Mouse (Mus musculus) limb, embryonic 14.5 days (tissue): ENCODE measurements around the gene Yars. TPM values are rescaled to one million over a fixed set of nuclear protein-coding genes. Genes with fewer than 3 reads are reported as not detected.

Experiments used
- ATAC-seq: fragments of 200-750 bp; cut with Nextera tagmentation; 2 replicates; pipeline ENCODE4 v1.8.0; 2017; ENCODE audit warnings: low read depth, moderate number of reproducible peaks, moderate TSS enrichment; ENCODE audit not compliant: low FRiP score
- DNase-seq: peaks from one replicate; pipeline ENCODE4 v3.0.0-alpha.2; 2015; ENCODE audit warnings: low spot score
- H3K27ac ChIP-seq: fragments of 300-500 bp; sonication (generic); replicated peaks from 2 replicates; pipeline ENCODE4 v1.5.1; 2014; ENCODE audit warnings: low read depth, mild to moderate bottlenecking, low read length, moderate library complexity, mixed read lengths
- H3K27me3 ChIP-seq: fragments of 300-500 bp; sonication (generic); 2 replicates; pipeline ENCODE4 v1.6.1; 2014; ENCODE audit warnings: low read length, mixed read lengths; ENCODE audit not compliant: control insufficient read depth, insufficient read depth
- H3K36me3 ChIP-seq: fragments of 300-500 bp; sonication (generic); 2 replicates; pipeline ENCODE4 v1.6.1; 2014; ENCODE audit warnings: mild to moderate bottlenecking, low read length, moderate library complexity, mixed read lengths; ENCODE audit not compliant: control insufficient read depth, insufficient read depth
- H3K4me1 ChIP-seq: fragments of 300-500 bp; sonication (generic); 2 replicates; pipeline ENCODE4 v1.6.1; 2014; ENCODE audit warnings: antibody characterized with exemption, low read length, mixed read lengths; ENCODE audit not compliant: control insufficient read depth, insufficient read depth
- H3K4me2 ChIP-seq: fragments of 300-500 bp; sonication (generic); replicated peaks from 2 replicates; pipeline ENCODE4 v1.6.1; 2014; ENCODE audit warnings: low read depth, mild to moderate bottlenecking, low read length, moderate library complexity; ENCODE audit not compliant: severe bottlenecking
- H3K4me3 ChIP-seq: fragments of 300-500 bp; sonication (generic); replicated peaks from 2 replicates; pipeline ENCODE4 v1.5.1; 2014; ENCODE audit warnings: low read length
- H3K9ac ChIP-seq: fragments of 300-500 bp; sonication (generic); 2 replicates; pipeline ENCODE4 v1.6.1; 2014; ENCODE audit warnings: mild to moderate bottlenecking, low read depth, low read length, moderate library complexity; ENCODE audit not compliant: severe bottlenecking
- H3K9me3 ChIP-seq: fragments of 300-500 bp; sonication (generic); 2 replicates; pipeline ENCODE4 v1.6.1; 2016; ENCODE audit warnings: low read length; ENCODE audit not compliant: control insufficient read depth
- POLR2A ChIP-seq: fragments of 200-500 bp; IDR thresholded peaks from 2 replicates; pipeline ENCODE4 v1.8.0; 2012; ENCODE audit warnings: inconsistent platforms, mild to moderate bottlenecking, moderate library complexity, borderline replicate concordance; ENCODE audit not compliant: insufficient read depth, insufficient read length; ENCODE audit errors: extremely low read depth
- WGBS: fragments of 180-500 bp; shearing (Covaris S2); extraction: QIAGEN DNeasy Blood & Tissue Kit; methylation state at CpG from one replicate; pipeline ENCODE4 v1.1.7; 2014; 5-methylcytosine and 5-hydroxymethylcytosine counted together
- polyA plus RNA-seq, 2 experiments: library from polyadenylated mRNA; depleted of rRNA in 1 of 2; stranded (reverse) in 1 of 2; unstranded in 1 of 2; fragments of >200 nt; fragmentation: Nextera tagmentation in 1 of 2; extraction: Ambion mirVana in 1 of 2; gene quantifications; 2 replicates each; pipeline versions ENCODE4 v1.2.1 to v1.2.3; 2012 to 2014

Gene Yars
- polyA plus RNA-seq, 2 experiments = 50.3 to 79.5 TPM

DNA sequence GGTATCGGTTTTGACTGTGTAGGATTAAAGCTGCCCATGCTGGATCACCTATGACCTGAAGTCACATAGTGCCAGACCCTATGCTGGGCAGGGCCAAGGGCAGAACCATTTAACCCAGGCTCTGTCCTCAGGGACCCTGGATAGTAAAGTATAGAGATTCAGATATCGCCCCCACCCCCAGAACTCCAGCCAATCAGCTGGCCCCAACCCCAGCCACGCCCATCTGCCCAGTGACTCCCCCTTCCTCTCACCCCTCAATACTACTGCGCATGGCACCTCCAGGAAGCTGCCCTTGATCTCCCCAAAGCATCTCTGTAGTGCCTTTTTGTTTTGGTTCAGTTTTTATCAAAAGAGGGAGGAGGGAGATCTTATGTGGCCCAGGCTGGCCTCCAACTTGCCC, 53.2 kb downstream of the Yars start:
- peak overlapping the region; percentile 71 for H3K27ac ChIP-seq
- no peak for DNase-seq
- H3K4me3 ChIP-seq = no peak overlapping the region
- WGBS = 37% methylated on average over 4 of the region's 4 CpGs
- peaks cover 3% of the 10 kb centered on the region; the same call in 1 of the 2 replicates for H3K27me3 ChIP-seq
- H3K9ac ChIP-seq = 0 out of 2 replicates have a peak overlapping the region, but pooled peaks have one; percentile 7
- peaks cover 28% of the 10 kb centered on the region for H3K4me1 ChIP-seq
- no peak overlapping the region for H3K4me2 ChIP-seq
- H3K9me3 ChIP-seq = no peaks in the 10 kb centered on the region
- H3K36me3 ChIP-seq = no peaks in the 10 kb centered on the region
- ATAC-seq = no peak
- no peak for TF ChIP-seq POLR2A

- Histone ChIP-seq H3K4me2 (no peak overlapping the region), H3K9me3 (no peaks in the 10 kb centered on the region), H3K4me1 (peaks cover 23% of the 10 kb centered on the region), H3K36me3 (no peaks in the 10 kb centered on the region), H3K4me3 (no peak overlapping the region), H3K9ac (no peak overlapping the region), H3K27ac (no peak overlapping the region), H3K27me3 (peaks cover 13% of the 10 kb centered on the region; the same call in 1 of the 2 replicates)
- WGBS = 59% methylated on average over 4 of the region's 4 CpGs
- ATAC-seq (no peak), DNase-seq (no peak)
- TF ChIP-seq POLR2A = no peak
These were observed 55.2 kb downstream of the Yars start for GRCm38 (mm10) chr4:129244802-129245201.

DNA sequence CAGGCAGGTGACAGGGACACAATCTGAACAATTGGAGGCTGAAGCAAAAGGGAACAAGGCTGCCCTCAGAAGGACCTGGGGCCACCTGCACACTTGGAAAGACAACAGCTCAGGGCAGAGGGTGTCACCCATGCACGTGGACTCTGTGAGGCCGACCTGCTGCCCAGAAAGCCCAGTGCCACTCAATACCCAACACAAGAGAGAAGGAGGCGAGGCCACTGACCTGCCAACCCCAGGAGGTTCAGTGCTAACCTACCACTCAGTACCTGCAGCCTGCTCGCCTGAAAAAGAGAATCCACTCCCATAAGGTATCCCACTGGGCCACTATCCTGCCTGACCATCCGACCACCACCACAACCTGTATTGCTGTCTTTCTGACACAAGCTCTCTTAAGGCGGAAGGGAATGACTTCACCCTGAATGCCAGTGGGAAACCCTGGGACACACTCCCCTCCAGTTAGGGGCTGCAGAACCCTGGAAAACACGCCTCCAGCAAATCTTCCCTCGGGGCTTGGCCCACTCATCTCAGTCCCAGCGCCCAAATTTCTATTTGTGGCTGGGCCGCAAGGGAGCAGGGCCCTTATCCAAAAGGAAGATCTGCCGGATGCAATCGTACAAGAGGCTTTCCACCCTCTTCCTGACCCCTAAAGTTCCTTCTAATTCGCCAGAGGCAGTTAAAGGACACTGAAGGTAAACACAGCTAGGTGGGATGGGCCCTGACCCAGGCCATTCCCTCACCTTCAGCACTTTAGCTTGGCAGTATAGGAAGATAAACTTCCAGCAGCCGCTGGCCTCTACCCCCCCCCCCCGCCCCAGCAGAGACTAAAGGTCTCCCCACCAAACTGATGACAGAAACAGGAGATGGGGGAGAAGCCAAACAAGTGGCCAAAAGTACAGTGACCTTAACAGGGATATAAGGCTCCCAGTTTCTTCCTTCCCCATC, 57.1 kb downstream of the Yars start:
- WGBS = 37% methylated on average over 15 of the region's 15 CpGs
- peaks cover 13% of the 10 kb centered on the region; the same call in 1 of the 2 replicates for H3K27me3 ChIP-seq
- no peak overlapping the region for H3K4me3 ChIP-seq

GRCm38 (mm10) chr4:129247381-129248242, 58.1 kb downstream of the Yars start:
- WGBS = 10% methylated on average over 20 of the region's 24 CpGs
- no peak for DNase-seq
- no peak overlapping the region for H3K27ac ChIP-seq
- peaks cover 13% of the 10 kb centered on the region; the same call in 1 of the 2 replicates for H3K27me3 ChIP-seq
- H3K9me3 ChIP-seq = no peaks in the 10 kb centered on the region
- no peaks in the 10 kb centered on the region for H3K36me3 ChIP-seq
- H3K4me3 ChIP-seq = peak overlapping the region; percentile 52
- ATAC-seq = no peak
- peak overlapping the region; percentile 67 for H3K9ac ChIP-seq
- H3K4me1 ChIP-seq = peaks cover 18% of the 10 kb centered on the region
- no peak for TF ChIP-seq POLR2A
- peak overlapping the region; percentile 96 for H3K4me2 ChIP-seq

More for the DNA sequence above, 57.1 kb downstream of the Yars start:
- no peak overlapping the region for H3K27ac ChIP-seq
- no peaks in the 10 kb centered on the region for H3K9me3 ChIP-seq
- H3K36me3 ChIP-seq = no peaks in the 10 kb centered on the region
- ATAC-seq (no peak), DNase-seq (no peak)
- no peak overlapping the region for H3K4me2 ChIP-seq
- no peak for TF ChIP-seq POLR2A
- no peak overlapping the region for H3K9ac ChIP-seq
- H3K4me1 ChIP-seq = peaks cover 26% of the 10 kb centered on the region

DNA sequence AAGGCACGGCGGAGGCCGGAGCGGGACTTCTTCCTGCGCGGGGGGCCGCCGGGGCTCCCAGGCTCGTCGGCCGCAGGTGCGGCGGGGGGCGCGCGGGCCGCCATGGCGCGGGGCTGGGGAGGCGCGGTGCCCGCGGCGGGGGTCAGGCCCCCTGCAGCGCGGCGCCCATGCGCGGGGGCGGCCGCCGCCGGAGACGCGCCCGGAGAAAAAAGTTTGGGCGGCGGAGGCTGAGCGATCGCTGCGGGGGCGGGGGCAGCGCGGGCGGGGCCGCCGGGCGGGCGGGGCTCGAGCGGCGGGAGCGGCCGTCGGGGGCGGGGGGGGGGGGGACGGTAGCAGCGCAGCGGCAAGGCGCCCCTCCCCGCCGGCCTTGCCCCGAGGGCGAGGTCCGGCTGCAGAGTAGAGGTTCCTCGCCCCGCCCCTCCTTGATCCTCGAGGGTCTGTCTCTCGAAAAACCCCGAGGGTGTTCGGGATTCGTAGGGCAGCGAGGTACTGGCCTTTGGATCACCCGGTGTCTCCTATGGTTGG, 58.7 kb downstream of the Yars start:
- Histone ChIP-seq H3K4me2 (peak overlapping the region; percentile 96), H3K9ac (peak overlapping the region; percentile 67), H3K27ac (no peak overlapping the region), H3K27me3 (peaks cover 13% of the 10 kb centered on the region; the same call in 1 of the 2 replicates), H3K4me1 (peaks cover 15% of the 10 kb centered on the region), H3K4me3 (peak overlapping the region; percentile 52), H3K36me3 (no peaks in the 10 kb centered on the region), H3K9me3 (no peaks in the 10 kb centered on the region)
- TF ChIP-seq POLR2A = no peak
- 2% methylated on average over 28 of the region's 74 CpGs for WGBS
- DNase-seq (no peak), ATAC-seq (no peak)
